Mouse (Mus musculus) ES-Bruce4 (cell line): ENCODE measurements around the gene Wsb2. TPM values are rescaled to one million over a fixed set of nuclear protein-coding genes. Genes with fewer than 3 reads are reported as not detected.
A peak's percentile ranks its signal among the peaks of the same experiment; 100 is the strongest.

ENCODE experiments used
- H3K27ac ChIP-seq: 2 replicates; pipeline ENCODE4 v1.5.1; 2012; ENCODE audit warnings: low read length, inconsistent platforms; ENCODE audit not compliant: insufficient read depth
- H3K27me3 ChIP-seq: 2 replicates; pipeline ENCODE4 v1.6.1; 2012; ENCODE audit warnings: mild to moderate bottlenecking, low read length, inconsistent platforms; ENCODE audit not compliant: control insufficient read depth, poor library complexity, insufficient read depth, severe bottlenecking
- H3K36me3 ChIP-seq: 2 replicates; pipeline ENCODE4 v1.6.1; 2012; ENCODE audit warnings: inconsistent platforms, mild to moderate bottlenecking, low read length, moderate library complexity; ENCODE audit not compliant: control insufficient read depth, poor library complexity, insufficient read depth, severe bottlenecking
- H3K4me1 ChIP-seq: one replicate; pipeline ENCODE4 v1.8.1; 2011; ENCODE audit warnings: low read length; ENCODE audit not compliant: control insufficient read depth, insufficient read depth
- H3K4me3 ChIP-seq: 2 replicates; pipeline ENCODE4 v1.5.1; 2011; ENCODE audit warnings: low read depth, mild to moderate bottlenecking, low read length
- H3K9ac ChIP-seq: 2 replicates; pipeline ENCODE4 v1.6.1; 2012; ENCODE audit warnings: low read depth, mild to moderate bottlenecking, inconsistent platforms; ENCODE audit not compliant: poor library complexity, severe bottlenecking
- H3K9me3 ChIP-seq: replicated peaks from 2 replicates; pipeline ENCODE4 v1.6.1; 2012; ENCODE audit warnings: mild to moderate bottlenecking, low read length, inconsistent platforms; ENCODE audit not compliant: control insufficient read depth, poor library complexity, insufficient read depth, severe bottlenecking
- CTCF ChIP-seq: IDR thresholded peaks from one replicate; pipeline ENCODE4 v1.8.1; 2011; ENCODE audit warnings: low read depth, low read length
- EP300 ChIP-seq: IDR thresholded peaks from 2 replicates; pipeline ENCODE4 v1.6.1; 2011; ENCODE audit warnings: low read depth, low read length; ENCODE audit not compliant: insufficient read depth
- POLR2A ChIP-seq: IDR thresholded peaks from one replicate; pipeline ENCODE4 v1.8.1; 2011; ENCODE audit warnings: low read length; ENCODE audit not compliant: insufficient read depth
- polyA plus RNA-seq: library from polyadenylated mRNA; stranded (reverse); fragments of >200 nt; gene quantifications from 2 replicates; pipeline ENCODE4 v1.2.4, GENCODE M21; 2011; ENCODE audit warnings: low read depth; ENCODE audit not compliant: missing spikeins, insufficient read depth, insufficient read length

The Wsb2 gene
- polyA plus RNA-seq, 1 experiment, result 49.5 TPM

- no peak within 1 kb of the TSS for H3K27ac ChIP-seq
- peak within 1 kb of the TSS; percentile 87 for H3K4me3 ChIP-seq
- no peak for TF ChIP-seq CTCF
- TF ChIP-seq EP300, result no peak
- no peak for TF ChIP-seq POLR2A
- no peaks in the 10 kb centered on the region for H3K27me3 ChIP-seq
- H3K9ac ChIP-seq, result peak within 1 kb of the TSS; percentile 83
- peaks cover 9% of the 10 kb centered on the region for H3K4me1 ChIP-seq
- no peaks in the 10 kb centered on the region for H3K9me3 ChIP-seq
- H3K36me3 ChIP-seq, result no peaks in the 10 kb centered on the region
Observed at GRCm38 (mm10) chr5:117318741-117319629, 38.1 kb upstream of the Wsb2 start, which contains the start of gene Vsig10. Vsig10 (plus strand) TSS chr5:117319083.

GRCm38 (mm10) chr5:117323751-117324150, 33.4 kb upstream of the Wsb2 start:
- no peak overlapping the region for H3K27ac ChIP-seq
- TF ChIP-seq POLR2A (no peak), EP300 (0 out of 2 replicates have a peak, but pooled peaks have one; percentile 3), CTCF (no peak)
- H3K9ac ChIP-seq, result no peak overlapping the region
- H3K4me1 ChIP-seq, result peaks cover 7% of the 10 kb centered on the region
- H3K9me3 ChIP-seq, result no peaks in the 10 kb centered on the region
- H3K27me3 ChIP-seq, result no peaks in the 10 kb centered on the region
- no peaks in the 10 kb centered on the region for H3K36me3 ChIP-seq
- H3K4me3 ChIP-seq, result peak overlapping the region; percentile 32

- no peak overlapping the region for H3K4me3 ChIP-seq
- no peak overlapping the region for H3K9ac ChIP-seq
- H3K27ac ChIP-seq, result no peak overlapping the region
- peaks cover 7% of the 10 kb centered on the region for H3K4me1 ChIP-seq
- H3K27me3 ChIP-seq, result no peaks in the 10 kb centered on the region
- no peak for TF ChIP-seq POLR2A
- TF ChIP-seq EP300, result no peak
- TF ChIP-seq CTCF, result no peak
- no peaks in the 10 kb centered on the region for H3K36me3 ChIP-seq
- H3K9me3 ChIP-seq, result no peaks in the 10 kb centered on the region
Observed at GRCm38 (mm10) chr5:117326408-117326807, 30.7 kb upstream of the Wsb2 start.

- no peaks in the 10 kb centered on the region for H3K36me3 ChIP-seq
- H3K9me3 ChIP-seq, result no peaks in the 10 kb centered on the region
- H3K27ac ChIP-seq, result no peak overlapping the region
- peaks cover 2% of the 10 kb centered on the region for H3K4me1 ChIP-seq
- no peak overlapping the region for H3K9ac ChIP-seq
- TF ChIP-seq EP300 (0 out of 2 replicates have a peak, but pooled peaks have one; percentile 25), POLR2A (no peak)
- H3K4me3 ChIP-seq, result no peak overlapping the region
- no peaks in the 10 kb centered on the region for H3K27me3 ChIP-seq
Observed at GRCm38 (mm10) chr5:117330457-117330856, 26.6 kb upstream of the Wsb2 start.

GRCm38 (mm10) chr5:117337999-117338398, 19.1 kb upstream of the Wsb2 start:
- TF ChIP-seq POLR2A (no peak), EP300 (no peak), CTCF (no peak)
- no peaks in the 10 kb centered on the region for H3K9me3 ChIP-seq
- no peaks in the 10 kb centered on the region for H3K36me3 ChIP-seq
- H3K27me3 ChIP-seq, result no peaks in the 10 kb centered on the region
- no peak overlapping the region for H3K4me3 ChIP-seq
- no peaks in the 10 kb centered on the region for H3K4me1 ChIP-seq
- H3K9ac ChIP-seq, result no peak overlapping the region
- H3K27ac ChIP-seq, result no peak overlapping the region

- Histone ChIP-seq H3K4me3 (no peak overlapping the region), H3K9me3 (no peaks in the 10 kb centered on the region), H3K27me3 (no peaks in the 10 kb centered on the region), H3K36me3 (no peaks in the 10 kb centered on the region), H3K4me1 (no peaks in the 10 kb centered on the region), H3K27ac (no peak overlapping the region), H3K9ac (no peak overlapping the region)
- no peak for TF ChIP-seq POLR2A
- no peak for TF ChIP-seq EP300
- no peak for TF ChIP-seq CTCF
Observed at GRCm38 (mm10) chr5:117338503-117338902, 18.6 kb upstream of the Wsb2 start.
